Mouse (Mus musculus) intestine, embryonic 15.5 days (tissue): ENCODE results near the gene Caly. TPM values are rescaled to one million over a fixed set of nuclear protein-coding genes. Genes with fewer than 3 reads are reported as not detected.

Experiments used
- ATAC-seq: fragments of 200-750 bp; cut with Nextera tagmentation; 2 replicates; pipeline ENCODE4 v1.8.0; 2017; ENCODE audit warnings: moderate TSS enrichment, moderate library complexity
- H3K27ac ChIP-seq: fragments of 300-500 bp; sonication (generic); 2 replicates; pipeline ENCODE4 v1.5.1; 2015; ENCODE audit warnings: mild to moderate bottlenecking, inconsistent platforms
- H3K27me3 ChIP-seq: fragments of 300-500 bp; sonication (generic); replicated peaks from 2 replicates; pipeline ENCODE4 v1.6.1; 2015; ENCODE audit warnings: inconsistent platforms
- H3K36me3 ChIP-seq: fragments of 300-500 bp; sonication (generic); 2 replicates; pipeline ENCODE4 v1.6.1; 2015; ENCODE audit warnings: inconsistent platforms
- H3K4me1 ChIP-seq: fragments of 300-500 bp; sonication (generic); replicated peaks from 2 replicates; pipeline ENCODE4 v1.6.1; 2015; ENCODE audit warnings: inconsistent platforms
- H3K4me2 ChIP-seq: fragments of 300-500 bp; sonication (generic); replicated peaks from 2 replicates; pipeline ENCODE4 v1.6.1; 2015; ENCODE audit warnings: mild to moderate bottlenecking, inconsistent platforms
- H3K4me3 ChIP-seq: fragments of 300-500 bp; sonication (generic); replicated peaks from 2 replicates; pipeline ENCODE4 v1.5.1; 2015; ENCODE audit warnings: inconsistent platforms
- H3K9ac ChIP-seq: fragments of 300-500 bp; sonication (generic); 2 replicates; pipeline ENCODE4 v1.6.1; 2015; ENCODE audit warnings: inconsistent platforms
- H3K9me3 ChIP-seq: fragments of 300-500 bp; sonication (generic); 2 replicates; pipeline ENCODE4 v1.6.1; 2016; ENCODE audit warnings: inconsistent platforms
- WGBS: fragments of 180-500 bp; shearing (Covaris S2); methylation state at CpG from one replicate; pipeline ENCODE4 v1.1.7; 2015; 5-methylcytosine and 5-hydroxymethylcytosine counted together
- polyA plus RNA-seq: library from polyadenylated mRNA; unstranded; fragments of >200 nt; fragmentation: Nextera tagmentation; extraction: Ambion mirVana; gene quantifications from 2 replicates; pipeline ENCODE4 v1.2.1, GENCODE M21; 2015

Gene Caly
- polyA plus RNA-seq, 1 experiment from 2014 or later = 3.7 TPM

DNA sequence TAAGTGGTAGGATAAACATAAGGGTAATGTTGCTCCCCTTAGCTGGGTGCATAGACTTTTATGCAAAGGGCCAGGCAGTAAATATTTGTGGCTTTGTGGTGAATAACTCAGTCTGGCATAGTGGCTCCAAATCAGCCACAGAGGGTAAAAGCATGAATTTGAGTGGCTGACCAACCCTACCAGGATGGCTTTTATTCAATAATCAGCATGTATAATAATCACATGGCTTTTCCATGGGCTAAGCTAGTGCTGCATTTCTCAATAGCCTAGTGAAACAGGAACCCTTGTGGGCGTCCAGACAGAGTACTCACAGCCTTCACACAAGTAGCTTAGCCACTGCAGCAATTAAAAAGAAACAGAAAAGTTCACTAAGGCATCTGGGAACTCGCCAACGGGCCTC is 29.6 kb upstream of the Caly start:
- no peak for ATAC-seq
- 70% methylated on average over 3 of the region's 3 CpGs for WGBS

DNA sequence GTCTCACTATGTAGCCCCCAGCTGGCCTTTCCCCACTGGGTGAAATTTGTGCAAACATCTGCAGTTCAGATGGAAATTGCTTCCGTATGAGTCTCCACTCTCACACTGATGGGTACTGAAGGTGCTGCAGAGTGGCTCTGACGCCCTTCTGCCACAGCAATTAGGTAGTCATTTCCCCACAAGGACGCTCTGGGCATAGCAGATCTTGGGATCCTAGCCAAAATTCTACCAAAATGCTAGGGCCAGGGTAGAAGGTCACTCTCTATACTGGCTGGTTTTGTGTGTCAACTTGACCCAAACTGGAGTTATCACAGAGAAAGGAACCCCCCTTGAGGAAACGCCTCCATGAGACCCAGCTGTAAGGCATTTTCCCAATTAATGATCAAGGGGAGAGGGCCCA is 21.7 kb upstream of the Caly start:
- Histone ChIP-seq H3K4me3 (no peak overlapping the region), H3K9ac (no peak overlapping the region), H3K4me2 (no peak overlapping the region), H3K36me3 (peaks cover 18% of the 10 kb centered on the region), H3K9me3 (no peaks in the 10 kb centered on the region), H3K27me3 (no peaks in the 10 kb centered on the region), H3K27ac (no peak overlapping the region), H3K4me1 (0 out of 2 replicates have a peak, but pooled peaks cover 9% of the 10 kb centered on the region)
- 80% methylated on average over 4 of the region's 4 CpGs for WGBS
- ATAC-seq = no peak

More for the DNA sequence above, 29.6 kb upstream of the Caly start:
- no peaks in the 10 kb centered on the region for H3K27me3 ChIP-seq
- H3K4me2 ChIP-seq = no peak overlapping the region
- H3K36me3 ChIP-seq = peaks cover 32% of the 10 kb centered on the region
- 0 out of 2 replicates have a peak, but pooled peaks cover 3% of the 10 kb centered on the region for H3K4me1 ChIP-seq
- no peak overlapping the region for H3K4me3 ChIP-seq
- H3K9ac ChIP-seq = no peak overlapping the region
- H3K27ac ChIP-seq = no peak overlapping the region
- no peaks in the 10 kb centered on the region for H3K9me3 ChIP-seq

DNA sequence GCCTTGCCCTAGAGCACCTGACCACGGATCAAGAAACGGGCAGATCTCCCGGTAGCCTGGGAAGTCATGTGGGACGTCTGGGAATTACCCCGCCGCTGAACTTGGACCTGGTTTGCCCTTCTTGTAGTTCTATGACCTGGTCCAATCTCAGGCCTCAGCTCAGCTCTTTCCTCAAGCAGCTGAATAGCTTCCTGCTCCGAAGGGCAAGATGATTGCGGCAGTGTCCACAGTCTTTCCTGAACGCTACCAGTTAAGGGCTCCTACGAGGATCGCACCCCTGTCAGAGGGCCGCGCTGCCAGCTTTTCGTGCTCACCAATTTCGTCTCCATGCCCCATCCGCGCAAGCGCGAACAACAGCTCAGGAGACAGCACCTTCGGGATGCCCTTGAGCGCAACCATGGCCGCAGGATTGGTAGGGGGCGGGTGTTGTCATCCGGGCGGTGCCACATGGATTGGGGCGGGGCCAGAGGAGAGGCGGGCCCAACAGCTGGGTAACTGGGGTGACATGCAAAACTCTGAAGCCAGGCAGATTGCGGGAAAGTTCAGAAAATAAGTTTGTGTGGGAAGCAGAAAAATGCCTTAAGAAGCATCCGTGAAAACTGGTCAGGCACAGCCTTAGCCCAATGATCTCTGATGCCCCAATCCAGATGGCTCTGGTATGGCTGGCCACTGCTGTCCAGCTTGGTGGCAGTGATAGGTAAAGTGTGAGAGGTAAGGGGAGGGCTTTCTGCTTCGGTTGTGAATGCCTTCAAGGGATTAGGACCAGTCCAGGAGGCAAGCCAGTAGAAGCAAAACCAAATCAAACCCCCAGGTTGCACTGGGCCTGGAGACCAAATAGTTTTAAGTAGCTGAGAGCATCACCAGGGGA is 19.9 kb upstream of the Caly start, which contains the start of gene Fuom:
TSS of gene Fuom (minus strand) at position 449 of the 868 bp plus-strand sequence.
- Histone ChIP-seq H3K9me3 (no peaks in the 10 kb centered on the region), H3K4me1 (0 out of 2 replicates have a peak, but pooled peaks cover 9% of the 10 kb centered on the region), H3K4me2 (peak within 1 kb of the TSS; percentile 81), H3K4me3 (peak within 1 kb of the TSS; percentile 41), H3K27me3 (no peaks in the 10 kb centered on the region), H3K27ac (peak within 1 kb of the TSS; percentile 81), H3K36me3 (peaks cover 8% of the 10 kb centered on the region; the same call in 1 of the 2 replicates), H3K9ac (peak within 1 kb of the TSS; percentile 54)
- peak; percentile 96 for ATAC-seq
- 1% methylated on average over 30 of the region's 30 CpGs for WGBS

DNA sequence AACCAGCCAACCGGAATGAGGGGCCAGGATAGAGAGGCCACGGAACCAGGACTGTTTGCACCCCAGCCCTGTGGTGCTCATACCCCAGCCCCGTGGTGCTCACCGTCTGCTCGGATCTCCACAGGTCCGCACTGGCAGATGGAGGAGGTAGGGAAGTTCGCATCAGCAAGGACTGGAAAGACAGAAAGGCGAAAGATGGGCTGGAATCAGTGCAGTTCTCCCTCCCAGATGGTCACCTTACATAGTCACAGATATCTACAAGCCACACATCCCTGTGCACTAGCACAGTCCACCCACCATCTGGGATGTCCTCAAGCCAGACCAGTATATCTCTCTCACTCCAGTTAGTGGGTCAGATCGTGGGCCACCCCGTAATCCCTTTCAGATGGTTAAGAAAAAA is 19.1 kb upstream of the Caly start:
- 0 out of 2 replicates have a peak, but pooled peaks have one; percentile 28 for ATAC-seq
- 0 out of 2 replicates have a peak, but pooled peaks cover 9% of the 10 kb centered on the region for H3K4me1 ChIP-seq
- H3K27me3 ChIP-seq = no peaks in the 10 kb centered on the region
- peaks cover 8% of the 10 kb centered on the region; the same call in 1 of the 2 replicates for H3K36me3 ChIP-seq
- H3K27ac ChIP-seq = no peak overlapping the region
- peak overlapping the region; percentile 81 for H3K4me2 ChIP-seq
- H3K4me3 ChIP-seq = peak overlapping the region; percentile 41
- no peaks in the 10 kb centered on the region for H3K9me3 ChIP-seq
- 79% methylated on average over 10 of the region's 10 CpGs for WGBS
- H3K9ac ChIP-seq = peak overlapping the region; percentile 54; the same call in 1 of the 2 replicates

DNA sequence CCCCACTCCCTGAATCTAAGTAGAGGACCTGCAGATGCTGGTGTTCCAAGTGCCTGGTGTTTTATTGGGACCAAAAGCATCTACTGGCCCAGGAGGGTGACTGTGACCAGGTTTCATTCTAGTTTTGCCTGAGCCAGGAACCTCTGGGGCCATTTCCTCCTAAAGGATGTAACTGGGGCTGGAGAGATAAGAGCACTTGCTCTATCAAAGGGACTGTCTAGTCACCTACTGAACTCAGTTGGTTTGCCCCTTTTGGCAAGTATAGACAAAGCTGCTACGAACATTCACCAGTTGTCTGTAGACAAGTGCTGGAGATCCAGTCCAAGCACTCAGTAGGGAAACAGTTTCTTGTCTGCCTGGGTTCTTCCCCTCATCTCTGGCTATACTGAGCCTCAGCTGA is 16.1 kb upstream of the Caly start:
- H3K27me3 ChIP-seq = no peaks in the 10 kb centered on the region
- 97% methylated on average over 1 of the region's 1 CpGs for WGBS
- H3K4me3 ChIP-seq = no peak overlapping the region
- H3K27ac ChIP-seq = no peak overlapping the region
- no peaks in the 10 kb centered on the region for H3K9me3 ChIP-seq
- H3K9ac ChIP-seq = no peak overlapping the region
- no peaks in the 10 kb centered on the region for H3K36me3 ChIP-seq
- H3K4me2 ChIP-seq = no peak overlapping the region
- H3K4me1 ChIP-seq = 0 out of 2 replicates have a peak, but pooled peaks cover 21% of the 10 kb centered on the region
- ATAC-seq = no peak

DNA sequence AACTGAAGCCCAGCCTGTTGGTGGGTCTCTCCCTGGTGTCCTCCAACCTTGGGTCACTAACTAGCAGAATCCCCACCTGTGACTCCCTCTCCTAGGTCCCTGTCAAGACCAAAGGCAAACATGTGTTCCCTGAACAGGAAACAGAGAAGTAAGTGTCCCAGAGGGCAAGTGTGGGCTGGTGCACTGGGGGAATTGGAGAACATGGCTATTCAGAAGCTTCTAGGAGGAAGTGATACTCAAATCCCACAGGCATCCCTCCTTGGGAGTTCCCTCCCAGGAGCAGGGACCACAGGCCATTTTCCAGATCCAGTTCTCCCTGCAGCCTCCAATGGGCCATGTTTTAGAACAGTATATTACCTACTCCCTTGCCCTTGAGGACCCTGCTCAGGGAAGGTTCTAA is 13.7 kb upstream of the Caly start:
- Histone ChIP-seq H3K27ac (no peak overlapping the region), H3K4me3 (no peak overlapping the region), H3K9ac (no peak overlapping the region), H3K36me3 (no peaks in the 10 kb centered on the region), H3K4me1 (0 out of 2 replicates have a peak, but pooled peaks cover 13% of the 10 kb centered on the region), H3K4me2 (0 out of 2 replicates have a peak overlapping the region, but pooled peaks have one; percentile 47), H3K9me3 (no peaks in the 10 kb centered on the region), H3K27me3 (no peaks in the 10 kb centered on the region)
- ATAC-seq = no peak

DNA sequence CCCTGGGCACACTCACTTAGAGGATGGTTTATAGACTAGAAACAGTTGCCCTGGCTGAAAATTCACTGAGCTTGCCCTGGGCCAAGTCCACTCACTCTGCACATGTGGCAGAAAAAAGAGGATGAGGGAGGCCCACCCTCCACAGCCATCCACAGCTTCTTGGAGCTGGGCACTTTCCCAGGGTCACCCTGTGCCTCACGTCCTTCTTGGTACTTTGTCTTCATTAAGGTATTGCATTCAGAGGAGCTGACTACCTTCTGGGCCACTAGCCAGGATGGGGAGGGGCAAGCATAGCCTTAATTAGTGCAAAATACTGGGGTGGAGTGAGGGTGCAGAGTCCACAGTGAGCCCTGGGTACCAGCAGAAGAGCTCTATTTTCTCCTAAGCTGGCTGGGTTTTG is 13.2 kb upstream of the Caly start:
- no peaks in the 10 kb centered on the region for H3K9me3 ChIP-seq
- H3K4me3 ChIP-seq = 0 out of 2 replicates have a peak overlapping the region, but pooled peaks have one; percentile 2
- no peak overlapping the region for H3K27ac ChIP-seq
- ATAC-seq = peak; percentile 31; the same call in 1 of the 2 replicates
- H3K4me2 ChIP-seq = peak overlapping the region; percentile 47; the same call in 1 of the 2 replicates
- WGBS = 38% methylated on average over 1 of the region's 1 CpGs
- H3K36me3 ChIP-seq = no peaks in the 10 kb centered on the region
- 0 out of 2 replicates have a peak, but pooled peaks cover 13% of the 10 kb centered on the region for H3K4me1 ChIP-seq
- H3K27me3 ChIP-seq = no peaks in the 10 kb centered on the region
- H3K9ac ChIP-seq = no peak overlapping the region

DNA sequence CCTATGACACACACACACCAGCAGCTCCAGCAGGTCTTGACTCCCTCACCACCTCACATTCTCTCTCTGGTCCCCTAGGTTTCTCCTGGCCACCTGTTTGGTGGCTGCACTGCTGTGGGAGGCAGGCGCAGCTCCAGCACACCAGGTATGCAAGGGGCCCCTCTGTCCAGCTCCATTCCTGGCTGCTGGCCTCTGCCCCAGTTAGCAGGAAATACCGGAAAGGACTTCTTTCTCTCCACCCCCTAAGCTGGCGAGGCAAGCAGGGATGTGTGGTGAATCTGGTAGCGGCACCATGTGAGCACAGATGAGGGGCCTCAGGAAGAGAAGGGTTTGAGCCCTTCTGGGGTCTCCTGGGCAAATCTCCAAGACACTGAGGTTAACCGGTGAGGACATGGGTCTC is 12.6 kb upstream of the Caly start:
- peak; percentile 55 for ATAC-seq
- peak overlapping the region; percentile 47 for H3K4me2 ChIP-seq
- H3K9ac ChIP-seq = no peak overlapping the region
- 0 out of 2 replicates have a peak overlapping the region, but pooled peaks have one; percentile 2 for H3K4me3 ChIP-seq
- 39% methylated on average over 5 of the region's 5 CpGs for WGBS
- H3K4me1 ChIP-seq = 0 out of 2 replicates have a peak, but pooled peaks cover 13% of the 10 kb centered on the region
- peak overlapping the region; percentile 37; the same call in 1 of the 2 replicates for H3K27ac ChIP-seq
- H3K27me3 ChIP-seq = no peaks in the 10 kb centered on the region
- no peaks in the 10 kb centered on the region for H3K36me3 ChIP-seq
- no peaks in the 10 kb centered on the region for H3K9me3 ChIP-seq

DNA sequence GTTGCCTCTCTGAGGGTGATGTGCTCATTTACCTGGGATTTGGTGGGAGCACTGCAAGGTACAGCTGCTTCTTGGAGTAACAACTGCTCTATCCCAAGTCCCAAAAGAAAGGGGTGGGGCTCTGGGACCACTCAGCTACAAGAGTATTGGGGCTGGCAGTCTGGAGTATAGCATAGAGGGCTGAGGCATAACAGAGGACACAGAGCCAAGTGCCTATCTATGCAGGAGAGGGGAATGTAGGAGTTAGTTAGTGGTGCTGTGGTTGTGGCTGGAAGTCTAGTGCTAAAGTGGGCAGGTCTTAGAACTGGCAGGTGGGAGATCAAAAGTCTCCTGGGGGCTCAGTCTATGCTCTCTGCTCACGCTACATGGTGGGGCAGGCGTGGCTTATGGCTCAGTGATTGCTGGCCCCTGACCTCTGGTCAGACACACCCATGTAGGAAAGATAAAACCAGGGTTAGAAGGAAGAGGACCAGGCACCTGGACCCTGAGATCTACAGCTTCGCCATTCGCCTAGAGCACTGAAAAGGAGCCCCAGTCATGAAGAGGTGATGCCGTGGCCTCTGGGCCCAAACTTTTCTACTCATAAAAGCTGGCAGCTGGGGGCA is 10.7 kb upstream of the Caly start, which contains the start of gene Prap1:
TSS of gene Prap1 (plus strand) at position 472 of the 605 bp plus-strand sequence.
- Histone ChIP-seq H3K9ac (no peak within 1 kb of the TSS), H3K27me3 (no peaks in the 10 kb centered on the region), H3K4me1 (0 out of 2 replicates have a peak, but pooled peaks cover 13% of the 10 kb centered on the region), H3K36me3 (no peaks in the 10 kb centered on the region), H3K4me3 (peak within 1 kb of the TSS; percentile 30), H3K4me2 (peak within 1 kb of the TSS; percentile 47), H3K27ac (peak within 1 kb of the TSS; percentile 62; the same call in 1 of the 2 replicates), H3K9me3 (no peaks in the 10 kb centered on the region)
- WGBS = 53% methylated on average over 5 of the region's 5 CpGs
- peak; percentile 82 for ATAC-seq

DNA sequence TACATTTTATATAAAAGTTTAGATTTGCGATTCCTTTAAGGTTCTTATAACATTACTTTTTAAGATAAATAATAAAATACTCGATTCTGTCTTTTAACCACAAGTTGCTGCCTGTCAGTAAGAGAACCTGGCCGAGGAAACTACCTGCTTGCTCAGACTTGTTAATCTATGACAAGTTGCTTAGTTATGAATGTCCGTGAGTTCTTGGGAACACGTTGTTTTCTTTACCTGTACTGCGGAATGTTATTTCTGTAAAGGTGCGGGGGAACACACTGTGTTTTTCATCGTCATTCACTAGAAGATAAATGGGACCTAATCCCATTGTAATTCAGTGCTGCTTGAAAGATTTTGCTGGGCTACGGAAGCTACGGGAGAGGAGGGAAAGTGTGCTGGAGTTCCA is 8.3 kb upstream of the Caly start:
- no peaks in the 10 kb centered on the region for H3K9me3 ChIP-seq
- no peak for ATAC-seq
- no peaks in the 10 kb centered on the region for H3K36me3 ChIP-seq
- H3K27ac ChIP-seq = no peak overlapping the region
- H3K4me2 ChIP-seq = no peak overlapping the region
- H3K9ac ChIP-seq = no peak overlapping the region
- 0 out of 2 replicates have a peak, but pooled peaks cover 9% of the 10 kb centered on the region for H3K4me1 ChIP-seq
- 79% methylated on average over 10 of the region's 10 CpGs for WGBS
- H3K27me3 ChIP-seq = no peaks in the 10 kb centered on the region
- no peak overlapping the region for H3K4me3 ChIP-seq

DNA sequence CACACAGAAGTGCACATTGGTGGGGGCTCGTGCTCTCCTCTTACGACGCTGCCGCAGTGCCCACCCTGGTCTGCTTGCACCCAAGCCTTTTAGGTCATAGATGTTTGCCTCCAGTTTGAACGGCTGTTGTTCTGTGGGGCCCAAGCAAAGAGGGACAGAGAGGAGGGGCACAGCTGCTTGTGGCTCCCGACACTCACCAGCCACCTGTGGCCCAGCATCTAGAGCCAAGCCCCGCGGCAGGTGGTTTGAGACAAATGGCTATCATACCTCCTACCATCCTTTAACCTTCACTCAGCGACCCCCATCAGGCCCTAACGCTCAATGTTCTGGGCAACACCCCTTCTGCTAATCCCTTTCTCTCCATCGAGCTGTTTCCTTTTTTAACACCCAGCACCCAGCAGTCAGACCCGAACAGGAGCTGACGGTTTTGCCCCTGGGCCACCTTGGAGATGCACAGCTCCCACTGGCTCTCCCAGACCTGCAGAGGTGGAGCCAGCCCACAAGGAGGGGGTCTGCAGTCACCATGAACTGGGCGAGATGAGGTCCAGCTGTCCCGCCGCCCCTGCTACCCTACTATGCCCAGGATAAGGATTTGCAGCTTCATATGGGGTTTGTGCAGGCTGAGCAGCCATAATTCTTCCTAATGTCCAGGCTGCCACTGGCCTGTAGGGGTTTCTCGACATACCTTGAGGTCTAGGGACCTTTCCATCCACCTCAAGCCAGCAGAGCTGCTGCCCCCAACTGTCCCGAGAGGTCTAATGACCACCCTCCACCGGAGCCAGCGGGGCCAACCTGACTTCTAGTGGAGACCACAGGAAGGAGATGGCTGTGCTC is 723 bp downstream of the Caly start:
- 28% methylated on average over 20 of the region's 20 CpGs for whole genome bisulfite sequencing
- Histone ChIP-seq H3K4me2 (no peak overlapping the region; the same call in 1 of the 2 replicates), H3K9ac (no peak overlapping the region), H3K36me3 (no peaks in the 10 kb centered on the region), H3K4me1 (0 out of 2 replicates have a peak, but pooled peaks cover 5% of the 10 kb centered on the region), H3K9me3 (no peaks in the 10 kb centered on the region), H3K27ac (no peak overlapping the region), H3K27me3 (peaks cover 38% of the 10 kb centered on the region), H3K4me3 (no peak overlapping the region)
- ATAC-seq = no peak
